Mouse (Mus musculus): Measurements from ENCODE around the gene Nrf1.

- TF ChIP-seq POLR2A (IDR thresholded peaks at IDR 0.05; ENCODE audit: extremely low read depth, insufficient read depth, low read length) = no peak
- TF ChIP-seq CTCF (IDR thresholded peaks at IDR 0.05; ENCODE audit: low read depth, low read length) = no peak
These were observed 105.3 kb downstream of the Nrf1 start for GRCm38 (mm10) chr6:30153076-30153475.
